Mouse (Mus musculus) stomach, postnatal 0 days (tissue): ENCODE measurements at regions not wholly inside any gene's neighbourhood (a gene's known extent, or its start where the extent isn't known, plus 50 kb on each side); places are given as distances from the start of the nearest gene placed in this dataset.

ENCODE experiments used
- ATAC-seq: fragments of 200-750 bp; cut with Nextera tagmentation; 2 replicates; pipeline ENCODE4 v1.8.0; 2017; ENCODE audit not compliant: low FRiP score, low TSS enrichment
- DNase-seq: peaks from one replicate; pipeline ENCODE4 v3.0.0-alpha.2; 2016; ENCODE audit warnings: low spot score
- H3K27ac ChIP-seq: fragments of 300-500 bp; sonication (generic); replicated peaks from 2 replicates; pipeline ENCODE4 v1.5.1; 2014; ENCODE audit warnings: mild to moderate bottlenecking, control low read depth
- H3K27me3 ChIP-seq: fragments of 300-500 bp; sonication (generic); 2 replicates; pipeline ENCODE4 v1.6.1; 2014; ENCODE audit warnings: low read length; ENCODE audit not compliant: control insufficient read depth, insufficient read depth
- H3K36me3 ChIP-seq: fragments of 300-500 bp; sonication (generic); 2 replicates; pipeline ENCODE4 v1.6.1; 2014; ENCODE audit warnings: low read length, mixed read lengths; ENCODE audit not compliant: control insufficient read depth, insufficient read depth
- H3K4me1 ChIP-seq: fragments of 300-500 bp; sonication (generic); replicated peaks from 2 replicates; pipeline ENCODE4 v1.6.1; 2014; ENCODE audit warnings: antibody characterized with exemption; ENCODE audit not compliant: control insufficient read depth, insufficient read depth
- H3K4me2 ChIP-seq: fragments of 300-500 bp; sonication (generic); replicated peaks from 2 replicates; pipeline ENCODE4 v1.6.1; 2014; ENCODE audit warnings: low read depth, mild to moderate bottlenecking, control low read depth, moderate library complexity
- H3K4me3 ChIP-seq: fragments of 300-500 bp; sonication (generic); 2 replicates; pipeline ENCODE4 v1.5.1; 2014; ENCODE audit warnings: low read depth, low read length, control low read depth
- H3K9ac ChIP-seq: fragments of 300-500 bp; sonication (generic); 2 replicates; pipeline ENCODE4 v1.6.1; 2014; ENCODE audit warnings: mild to moderate bottlenecking, low read length, control low read depth, mixed read lengths
- H3K9me3 ChIP-seq: fragments of 300-500 bp; sonication (generic); 2 replicates; pipeline ENCODE4 v1.6.1; 2016; ENCODE audit warnings: low read length; ENCODE audit not compliant: control insufficient read depth
- CTCF ChIP-seq: IDR thresholded peaks from 2 replicates; pipeline ENCODE4 v1.5.1; 2016; ENCODE audit warnings: antibody characterized with exemption, low read depth, mild to moderate bottlenecking, moderate library complexity
- EP300 ChIP-seq: optimal IDR thresholded peaks from 2 replicates; pipeline ENCODE3; 2016; ENCODE audit warnings: antibody characterized with exemption
- WGBS: fragments of 180-500 bp; shearing (Covaris S2); extraction: QIAGEN DNeasy Blood & Tissue Kit; methylation state at CpG from one replicate; pipeline ENCODE4 v1.1.7; 2014; 5-methylcytosine and 5-hydroxymethylcytosine counted together

DNA sequence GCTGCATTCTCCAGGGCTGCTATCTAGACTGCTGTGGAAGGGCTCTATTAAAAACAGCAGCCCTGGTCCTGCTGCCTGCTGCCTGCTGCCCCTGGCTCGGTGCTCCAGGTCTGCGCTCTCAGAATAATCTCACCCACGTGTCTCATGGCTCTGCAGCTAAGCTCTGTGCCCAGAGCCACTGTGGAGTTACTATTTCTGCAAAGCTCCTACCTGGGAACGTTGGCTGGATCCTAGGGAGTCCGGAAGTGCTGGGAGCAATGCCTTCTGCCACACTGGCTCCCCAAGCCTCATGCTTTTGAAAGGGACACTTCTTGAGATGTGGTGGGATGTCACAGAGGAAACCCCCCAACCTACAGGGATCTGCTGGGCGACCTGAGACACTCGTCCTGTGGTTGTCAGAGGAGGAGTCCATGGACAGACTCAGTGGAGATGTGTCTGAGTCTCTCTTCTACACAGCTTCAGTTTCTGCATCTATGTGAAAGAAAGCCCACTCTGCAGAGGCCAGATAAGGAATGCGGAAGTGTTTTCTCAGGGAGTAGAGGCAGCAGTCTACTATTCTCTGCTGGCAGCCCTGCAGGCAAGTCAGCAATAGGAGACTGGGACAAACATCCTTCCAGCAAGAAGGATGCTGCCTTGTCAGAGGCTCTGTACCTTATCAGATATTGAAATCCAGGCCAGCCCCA is 63.0 kb upstream of the Kazn start:
- Histone ChIP-seq H3K9me3 (no peaks in the 10 kb centered on the region), H3K27ac (no peak overlapping the region), H3K4me1 (no peaks in the 10 kb centered on the region), H3K9ac (no peak overlapping the region), H3K36me3 (no peaks in the 10 kb centered on the region), H3K27me3 (no peaks in the 10 kb centered on the region), H3K4me2 (no peak overlapping the region), H3K4me3 (no peak overlapping the region)
- TF ChIP-seq EP300 (no peak), CTCF (no peak)
- 47% methylated on average over 8 of the region's 8 CpGs for WGBS
- ATAC-seq: no peak
- no peak for DNase-seq

DNA sequence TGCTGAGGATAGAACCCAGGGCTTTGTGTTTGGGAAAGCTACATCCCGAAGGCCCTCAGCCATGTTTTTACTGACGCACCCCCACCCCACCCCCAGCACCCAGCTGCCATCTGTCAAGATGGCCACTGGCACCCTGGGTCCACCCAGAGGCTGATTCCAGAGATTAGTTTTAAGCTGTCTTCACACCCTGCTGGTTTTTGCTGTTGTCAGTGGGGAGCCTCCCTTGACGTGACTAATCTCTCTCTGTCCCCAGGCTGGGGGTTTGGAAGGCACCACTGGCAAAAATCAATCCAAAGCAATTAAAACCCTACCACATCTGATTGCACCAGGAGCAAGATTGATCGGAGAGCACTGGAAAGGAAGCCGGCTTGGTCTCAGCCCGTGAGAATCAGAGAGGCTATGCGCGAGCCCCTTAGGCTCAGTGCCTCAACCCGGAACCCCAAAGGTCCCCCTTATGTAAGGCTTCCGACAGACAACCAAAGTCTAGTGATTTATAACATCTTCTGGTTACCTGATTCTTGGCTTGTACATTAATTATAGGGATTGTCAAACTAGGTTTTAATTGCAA is 59.7 kb upstream of the Kazn start:
- Histone ChIP-seq H3K9me3 (no peaks in the 10 kb centered on the region), H3K4me3 (no peak overlapping the region), H3K9ac (no peak overlapping the region), H3K4me1 (no peaks in the 10 kb centered on the region), H3K27ac (no peak overlapping the region), H3K36me3 (no peaks in the 10 kb centered on the region), H3K27me3 (no peaks in the 10 kb centered on the region), H3K4me2 (no peak overlapping the region)
- ATAC-seq (no peak), DNase-seq (no peak)
- no peak for TF ChIP-seq CTCF
- no peak for TF ChIP-seq EP300
- 81% methylated on average over 10 of the region's 10 CpGs for WGBS

GRCm38 (mm10) chr4:142292760-142293159 is 53.6 kb upstream of the Kazn start:
- H3K9me3 ChIP-seq: no peaks in the 10 kb centered on the region
- TF ChIP-seq EP300 (no peak), CTCF (no peak)
- H3K4me1 ChIP-seq: no peaks in the 10 kb centered on the region
- no peaks in the 10 kb centered on the region for H3K27me3 ChIP-seq
- H3K4me2 ChIP-seq: no peak overlapping the region
- DNase-seq (no peak), ATAC-seq (no peak)
- no peak overlapping the region for H3K9ac ChIP-seq
- WGBS: 79% methylated on average over 7 of the region's 7 CpGs
- H3K36me3 ChIP-seq: no peaks in the 10 kb centered on the region
- H3K27ac ChIP-seq: no peak overlapping the region
- H3K4me3 ChIP-seq: no peak overlapping the region

GRCm38 (mm10) chr4:142292334-142292733 is 53.1 kb upstream of the Kazn start:
- H3K27ac ChIP-seq: no peak overlapping the region
- no peak for TF ChIP-seq CTCF
- no peak for TF ChIP-seq EP300

DNA sequence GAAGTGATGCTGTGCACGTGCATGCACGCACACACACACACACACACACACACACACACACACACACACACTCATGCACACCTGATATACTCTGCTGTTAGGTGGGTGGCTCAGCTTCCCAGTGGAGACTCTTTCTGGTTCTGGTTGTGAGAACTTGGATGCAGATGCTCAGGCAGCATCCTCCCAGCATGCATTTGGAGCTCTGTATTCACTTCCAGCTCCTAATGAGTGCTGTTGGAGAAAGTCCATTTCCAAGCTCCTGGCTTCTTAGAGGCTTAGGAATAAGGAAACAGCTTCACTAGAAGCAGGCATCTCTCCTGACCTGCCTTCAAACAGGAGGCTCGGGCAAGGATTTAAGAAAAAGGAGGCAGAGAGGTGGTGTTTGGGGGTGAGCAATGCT is 52.2 kb upstream of the Kazn start:
- Histone ChIP-seq H3K27ac (no peak overlapping the region), H3K4me3 (no peak overlapping the region), H3K27me3 (no peaks in the 10 kb centered on the region), H3K9me3 (no peaks in the 10 kb centered on the region), H3K4me1 (no peaks in the 10 kb centered on the region), H3K36me3 (no peaks in the 10 kb centered on the region), H3K9ac (no peak overlapping the region), H3K4me2 (no peak overlapping the region)
- WGBS: 86% methylated on average over 3 of the region's 3 CpGs
- DNase-seq (no peak), ATAC-seq (no peak)
- no peak for TF ChIP-seq EP300
- no peak for TF ChIP-seq CTCF

More at GRCm38 (mm10) chr4:142292334-142292733, 53.1 kb upstream of the Kazn start:
- H3K9ac ChIP-seq: no peak overlapping the region
- H3K4me1 ChIP-seq: no peaks in the 10 kb centered on the region
- H3K4me2 ChIP-seq: no peak overlapping the region
- H3K4me3 ChIP-seq: no peak overlapping the region
- no peaks in the 10 kb centered on the region for H3K36me3 ChIP-seq
- DNase-seq (no peak), ATAC-seq (no peak)
- 82% methylated on average over 9 of the region's 9 CpGs for WGBS
- H3K27me3 ChIP-seq: no peaks in the 10 kb centered on the region
- no peaks in the 10 kb centered on the region for H3K9me3 ChIP-seq
